Mouse (Mus musculus): ENCODE data around the gene Madcam1. TPM values are rescaled to one million over a fixed set of nuclear protein-coding genes. Genes with fewer than 3 reads are reported as not detected.

Gene Madcam1
- polyA plus RNA-seq, 1 experiment: 1.1 TPM

DNA sequence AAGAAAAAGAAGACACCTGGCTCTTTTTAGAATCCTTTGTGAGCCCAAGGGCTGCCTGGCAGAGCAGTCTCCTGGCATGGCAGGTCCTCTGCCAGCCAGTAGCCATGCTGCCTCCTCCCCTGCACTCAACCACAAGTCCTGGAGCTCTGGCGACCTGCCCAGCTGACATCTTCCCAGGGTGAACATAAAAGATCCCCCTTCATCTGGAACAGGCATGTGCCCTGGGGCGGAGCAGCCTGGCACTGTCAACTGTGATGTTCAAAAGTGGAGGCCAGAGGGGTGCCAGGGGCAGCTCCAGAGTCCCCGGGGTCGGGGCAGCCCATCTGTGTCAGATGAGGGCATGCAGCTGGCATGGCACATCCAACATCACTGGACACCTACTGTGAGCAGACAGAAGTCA is 50.6 kb downstream of the Madcam1 start:
- DNase-seq (ENCODE audit: low read depth): peak; percentile 28
- TF ChIP-seq POLR2A (IDR thresholded peaks at IDR 0.05; ENCODE audit: borderline replicate concordance, extremely low read depth, insufficient read depth, insufficient read length, poor library complexity, severe bottlenecking) (no peak), CTCF (IDR thresholded peaks at IDR 0.05; ENCODE audit: borderline replicate concordance, extremely low read depth, insufficient read depth, insufficient read length) (no peak)

DNA sequence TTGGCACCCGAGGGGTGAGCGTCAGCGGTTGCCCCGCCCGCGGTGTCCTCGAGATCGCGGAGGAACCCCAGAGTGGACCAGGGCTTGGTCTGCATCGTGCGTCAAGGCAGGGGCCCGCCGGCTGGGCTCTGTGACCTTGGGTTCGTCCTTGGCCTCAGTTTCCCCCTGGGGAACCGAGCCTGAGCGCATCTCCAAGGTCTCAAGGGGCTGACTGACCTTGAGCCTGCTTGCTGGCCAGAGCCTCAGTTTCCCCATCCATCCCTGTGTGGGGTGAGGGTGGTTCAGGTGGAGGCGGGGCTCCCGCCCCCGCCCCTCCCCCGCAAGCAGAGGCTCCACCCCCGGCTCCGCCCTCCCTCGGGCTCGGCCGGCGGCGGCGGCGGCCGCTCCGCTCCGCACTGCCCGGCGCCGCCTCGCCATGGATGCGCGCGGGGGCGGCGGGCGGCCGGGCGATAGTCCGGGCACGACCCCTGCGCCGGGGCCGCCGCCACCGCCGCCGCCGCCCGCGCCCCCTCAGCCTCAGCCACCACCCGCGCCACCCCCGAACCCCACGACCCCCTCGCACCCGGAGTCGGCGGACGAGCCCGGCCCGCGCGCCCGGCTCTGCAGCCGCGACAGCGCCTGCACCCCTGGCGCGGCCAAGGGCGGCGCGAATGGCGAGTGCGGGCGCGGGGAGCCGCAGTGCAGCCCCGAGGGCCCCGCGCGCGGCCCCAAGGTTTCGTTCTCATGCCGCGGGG is 52.1 kb downstream of the Madcam1 start, which contains the start of gene Hcn2:
Gene Hcn2 (plus strand): TSS at position 381 of the 734 bp plus-strand sequence.
- no peak for TF ChIP-seq POLR2A (IDR thresholded peaks at IDR 0.05; ENCODE audit: borderline replicate concordance, extremely low read depth, insufficient read depth, insufficient read length, poor library complexity, severe bottlenecking)
- no peak for TF ChIP-seq CTCF (IDR thresholded peaks at IDR 0.05; ENCODE audit: borderline replicate concordance, extremely low read depth, insufficient read depth, insufficient read length)
- DNase-seq (ENCODE audit: low read depth): no peak

DNA sequence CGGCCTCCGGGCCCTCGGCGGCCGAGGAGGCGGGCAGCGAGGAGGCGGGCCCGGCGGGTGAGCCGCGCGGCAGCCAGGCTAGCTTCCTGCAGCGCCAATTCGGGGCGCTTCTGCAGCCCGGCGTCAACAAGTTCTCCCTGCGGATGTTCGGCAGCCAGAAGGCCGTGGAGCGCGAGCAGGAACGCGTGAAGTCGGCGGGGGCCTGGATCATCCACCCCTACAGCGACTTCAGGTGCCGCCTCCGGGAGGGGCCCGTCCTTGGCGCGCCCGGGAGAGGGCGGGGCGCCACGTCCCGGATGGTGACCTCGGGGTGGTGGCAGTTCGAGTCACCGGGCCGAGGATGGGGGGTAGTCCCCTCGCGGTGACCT is 52.6 kb downstream of the Madcam1 start:
- no peak for DNase-seq (ENCODE audit: low read depth)
- no peak for TF ChIP-seq POLR2A (IDR thresholded peaks at IDR 0.05; ENCODE audit: borderline replicate concordance, extremely low read depth, insufficient read depth, insufficient read length, poor library complexity, severe bottlenecking)

DNA sequence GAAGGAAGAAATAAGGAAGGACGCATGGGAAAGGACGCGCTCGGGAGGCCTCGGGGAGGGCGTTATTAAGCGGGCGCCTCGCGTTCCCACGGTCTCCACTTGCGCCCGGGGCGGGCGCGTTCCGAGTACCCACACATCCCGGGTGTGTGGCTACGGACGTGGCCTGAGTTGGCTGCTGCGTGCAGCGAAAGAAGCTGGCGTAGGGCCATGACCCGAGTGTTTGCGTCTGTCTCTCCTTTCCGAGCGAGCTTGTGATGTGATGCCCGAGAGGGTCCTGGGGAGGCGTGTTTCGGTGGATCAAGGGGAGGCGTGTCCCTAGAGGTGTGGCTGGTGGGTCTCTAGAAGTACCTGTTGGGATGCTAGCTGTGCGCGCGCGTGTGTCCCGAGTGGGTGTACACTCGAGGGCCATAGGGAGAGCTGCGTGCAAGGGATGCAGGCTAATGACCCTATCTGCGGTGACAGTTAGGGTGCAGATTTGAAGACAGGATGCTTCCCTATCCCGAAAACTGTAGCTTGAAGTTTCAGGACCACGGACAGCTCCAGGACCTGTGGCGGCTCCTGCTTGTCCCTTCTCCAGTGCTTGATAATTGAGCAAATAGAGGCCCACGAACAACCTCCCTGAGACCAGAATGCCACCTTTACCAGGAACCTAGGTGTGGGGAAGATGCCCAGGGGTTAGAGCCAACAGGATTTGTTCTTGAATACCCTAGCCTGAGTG is 53.4 kb downstream of the Madcam1 start:
- peak; percentile 58 for DNase-seq (ENCODE audit: low read depth)
- TF ChIP-seq POLR2A (IDR thresholded peaks at IDR 0.05; ENCODE audit: borderline replicate concordance, extremely low read depth, insufficient read depth, insufficient read length, poor library complexity, severe bottlenecking): no peak
- no peak for TF ChIP-seq CTCF (IDR thresholded peaks at IDR 0.05; ENCODE audit: borderline replicate concordance, extremely low read depth, insufficient read depth, insufficient read length)

Other genes starting within 250 kb of the Madcam1 start
- not detected in 2 replicates for gene Vmn2r83, start 195.8 kb upstream of the Madcam1 start, polyA plus RNA-seq (2012; rRNA removed)
- 8.9 and 13.8 TPM in 2 replicates for gene Plpp2, start 130.8 kb upstream of the Madcam1 start, polyA plus RNA-seq (2012; rRNA removed)
- 128 and 178 TPM in 2 replicates for gene Mier2, start 109.4 kb upstream of the Madcam1 start, polyA plus RNA-seq (2012; rRNA removed)
- not detected in 2 replicates for gene Theg, start 77.2 kb upstream of the Madcam1 start, polyA plus RNA-seq (2012; rRNA removed)
- 8.2 and 10.4 TPM in 2 replicates for gene C2cd4c, start 50.5 kb upstream of the Madcam1 start, polyA plus RNA-seq (2012; rRNA removed)
- gene Shc2, start 26.6 kb upstream of the Madcam1 start, polyA plus RNA-seq (2012; rRNA removed): 48.1 and 54.9 TPM in 2 replicates
- 0.11 TPM in 1 of 2 replicates, not detected in the other for gene Odf3l2, start 18.8 kb upstream of the Madcam1 start, polyA plus RNA-seq (2012; rRNA removed)
- 68.2 and 69.2 TPM in 2 replicates for gene Tpgs1, start 4.8 kb downstream of the Madcam1 start, polyA plus RNA-seq (2012; rRNA removed)
- gene Cdc34, start 17.6 kb downstream of the Madcam1 start, polyA plus RNA-seq (2012; rRNA removed): 121 and 151 TPM in 2 replicates
- 1.4 and 1.9 TPM in 2 replicates for gene Gzmm, start 24.5 kb downstream of the Madcam1 start, polyA plus RNA-seq (2012; rRNA removed)
- gene Bsg, start 39.9 kb downstream of the Madcam1 start, polyA plus RNA-seq (2012; rRNA removed): 593 and 631 TPM in 2 replicates
- 8.3 and 16.1 TPM in 2 replicates for gene Hcn2, start 52.1 kb downstream of the Madcam1 start, polyA plus RNA-seq (2012; rRNA removed)
- 63.0 and 81.6 TPM in 2 replicates for gene Polrmt, start 82.0 kb downstream of the Madcam1 start, polyA plus RNA-seq (2012; rRNA removed)
- gene Fgf22, start 90.5 kb downstream of the Madcam1 start, polyA plus RNA-seq (2012; rRNA removed): 0.28 and 0.74 TPM in 2 replicates
- 157 and 182 TPM in 2 replicates for gene Rnf126, start 102.4 kb downstream of the Madcam1 start, polyA plus RNA-seq (2012; rRNA removed)
- gene Fstl3, start 112.7 kb downstream of the Madcam1 start, polyA plus RNA-seq (2012; rRNA removed): 1.7 and 2.2 TPM in 2 replicates
- gene Prss57, start 126.4 kb downstream of the Madcam1 start, polyA plus RNA-seq (2012; rRNA removed): 0.05 and 0.14 TPM in 2 replicates
- gene Palm, start 129.0 kb downstream of the Madcam1 start, polyA plus RNA-seq (2012; rRNA removed): 157 and 219 TPM in 2 replicates
- gene Misp, start 156.4 kb downstream of the Madcam1 start, polyA plus RNA-seq (2012; rRNA removed): 0.59 and 1.1 TPM in 2 replicates
- 183 and 194 TPM in 2 replicates for gene Ptbp1, start 189.9 kb downstream of the Madcam1 start, polyA plus RNA-seq (2012; rRNA removed)
- gene Prtn3, start 209.9 kb downstream of the Madcam1 start, polyA plus RNA-seq (2012; rRNA removed): 18.0 and 28.0 TPM in 2 replicates
- gene Plppr3, start 210.1 kb downstream of the Madcam1 start, polyA plus RNA-seq (2012; rRNA removed): 805 and 1,208 TPM in 2 replicates
- 0.28 and 0.49 TPM in 2 replicates for gene Elane, start 221.7 kb downstream of the Madcam1 start, polyA plus RNA-seq (2012; rRNA removed)
- gene Cfd, start 226.3 kb downstream of the Madcam1 start, polyA plus RNA-seq (2012; rRNA removed): 0.60 and 0.81 TPM in 2 replicates
- 84.7 and 92.6 TPM in 2 replicates for gene Med16, start 244.4 kb downstream of the Madcam1 start, polyA plus RNA-seq (2012; rRNA removed)
- not detected in 2 replicates for gene Gm26602, start 246.3 kb downstream of the Madcam1 start, polyA plus RNA-seq (2012; rRNA removed)

Measured in brain, embryonic 14.5 days (tissue).